Mouse (Mus musculus) midbrain, embryonic 16.5 days (tissue): Measurements from ENCODE around the gene Nav2. TPM values are rescaled to one million over a fixed set of nuclear protein-coding genes. Genes with fewer than 3 reads are reported as not detected.

Experiments
- ATAC-seq: fragments of 200-750 bp; cut with Nextera tagmentation; 2 replicates; pipeline ENCODE4 v1.8.0; 2017; ENCODE audit warnings: moderate TSS enrichment
- H3K27ac ChIP-seq: fragments of 300-500 bp; sonication (generic); 2 replicates; pipeline ENCODE4 v1.5.1; 2014; ENCODE audit warnings: mild to moderate bottlenecking, low read length, mixed read lengths
- H3K27me3 ChIP-seq: fragments of 300-500 bp; sonication (generic); 2 replicates; pipeline ENCODE4 v1.6.1; 2014; ENCODE audit warnings: low read depth, low read length, mixed read lengths; ENCODE audit not compliant: control insufficient read depth, insufficient read depth
- H3K36me3 ChIP-seq: fragments of 300-500 bp; sonication (generic); 2 replicates; pipeline ENCODE4 v1.6.1; 2014; ENCODE audit warnings: mild to moderate bottlenecking, low read length, moderate library complexity, mixed read lengths; ENCODE audit not compliant: control insufficient read depth, insufficient read depth
- H3K4me1 ChIP-seq: fragments of 300-500 bp; sonication (generic); 2 replicates; pipeline ENCODE4 v1.6.1; 2014; ENCODE audit warnings: mild to moderate bottlenecking, low read length, mixed read lengths; ENCODE audit not compliant: control insufficient read depth, insufficient read depth
- H3K4me2 ChIP-seq: fragments of 300-500 bp; sonication (generic); 2 replicates; pipeline ENCODE4 v1.6.1; 2014; ENCODE audit warnings: mild to moderate bottlenecking, low read length, mixed read lengths
- H3K4me3 ChIP-seq: fragments of 300-500 bp; sonication (generic); 2 replicates; pipeline ENCODE4 v1.5.1; 2014; ENCODE audit warnings: low read depth, mild to moderate bottlenecking, low read length, moderate library complexity, mixed read lengths
- H3K9ac ChIP-seq: fragments of 300-500 bp; sonication (generic); 2 replicates; pipeline ENCODE4 v1.6.1; 2014; ENCODE audit warnings: low read depth, low read length, mixed read lengths
- H3K9me3 ChIP-seq: fragments of 300-500 bp; sonication (generic); replicated peaks from 2 replicates; pipeline ENCODE4 v1.6.1; 2014; ENCODE audit warnings: mild to moderate bottlenecking, low read length, mixed read lengths; ENCODE audit not compliant: control insufficient read depth, poor library complexity, severe bottlenecking
- WGBS: fragments of 180-500 bp; shearing (Covaris S2); extraction: QIAGEN DNeasy Blood & Tissue Kit; methylation state at CpG from one replicate; pipeline ENCODE4 v1.1.7; 2014; 5-methylcytosine and 5-hydroxymethylcytosine counted together
- polyA plus RNA-seq: library from polyadenylated mRNA; unstranded; fragments of >200 nt; fragmentation: Nextera tagmentation; extraction: Ambion mirVana; gene quantifications from 2 replicates; pipeline ENCODE4 v1.2.1, GENCODE M21; 2015

The Nav2 gene
- polyA plus RNA-seq, 1 experiment from 2014 or later, result 21.5 TPM

GRCm38 (mm10) chr7:49638941-49639776, 730.6 kb downstream of the Nav2 start:
- Histone ChIP-seq H3K4me1 (no peaks in the 10 kb centered on the region; the same call in 1 of the 2 replicates), H3K36me3 (no peaks in the 10 kb centered on the region), H3K27me3 (peaks cover 38% of the 10 kb centered on the region), H3K9ac (no peak overlapping the region), H3K9me3 (no peaks in the 10 kb centered on the region), H3K27ac (no peak overlapping the region), H3K4me2 (no peak overlapping the region), H3K4me3 (no peak overlapping the region)
- WGBS, result 3% methylated on average over 35 of the region's 35 CpGs
- no peak for ATAC-seq

- Histone ChIP-seq H3K4me1 (no peaks in the 10 kb centered on the region), H3K9me3 (no peaks in the 10 kb centered on the region), H3K4me2 (no peak overlapping the region), H3K4me3 (no peak overlapping the region), H3K27ac (no peak overlapping the region), H3K27me3 (peaks cover 38% of the 10 kb centered on the region), H3K9ac (no peak overlapping the region), H3K36me3 (no peaks in the 10 kb centered on the region)
- 12% methylated on average over 18 of the region's 18 CpGs for WGBS
- no peak for ATAC-seq
Observed at GRCm38 (mm10) chr7:49639864-49640708, 731.6 kb downstream of the Nav2 start.

GRCm38 (mm10) chr7:49640709-49641305, 732.3 kb downstream of the Nav2 start:
- Histone ChIP-seq H3K27me3 (peaks cover 38% of the 10 kb centered on the region), H3K4me3 (no peak overlapping the region), H3K4me1 (no peaks in the 10 kb centered on the region), H3K9me3 (no peaks in the 10 kb centered on the region), H3K27ac (no peak overlapping the region), H3K36me3 (no peaks in the 10 kb centered on the region), H3K9ac (no peak overlapping the region), H3K4me2 (no peak overlapping the region)
- ATAC-seq, result 0 out of 2 replicates have a peak, but pooled peaks have one; percentile 50
- 10% methylated on average over 3 of the region's 3 CpGs for WGBS

Other genes with a start within 250 kb of the Nav2 start
- gene Zdhhc13, start 119.7 kb upstream of the Nav2 start, polyA plus RNA-seq, result 38.8 and 40.9 TPM in 2 replicates
- 0.25 TPM in 1 of 2 replicates, not detected in the other for gene Csrp3, start 60.7 kb upstream of the Nav2 start, polyA plus RNA-seq
- gene E2f8, start 27.1 kb upstream of the Nav2 start, polyA plus RNA-seq, result 1.5 and 1.7 TPM in 2 replicates